In the genomic region with DNA sequence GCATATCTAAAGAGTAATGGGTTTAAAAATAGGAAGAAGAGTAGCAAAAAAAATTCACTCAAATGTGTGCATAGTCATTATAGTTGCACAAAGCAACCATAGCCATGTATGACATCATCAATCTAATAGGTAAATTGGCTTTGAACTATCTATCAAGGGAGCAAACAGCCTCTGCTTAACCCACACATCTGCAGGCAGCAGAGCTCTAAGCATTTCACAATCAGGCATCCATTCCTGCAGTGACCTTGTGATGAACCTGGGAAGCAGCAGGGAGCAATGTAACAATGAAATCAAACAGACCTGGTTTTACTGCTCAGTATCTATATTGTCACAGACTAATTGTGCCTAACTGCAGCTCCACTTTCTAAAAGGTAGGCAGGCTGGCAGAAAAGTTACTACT, we compare ENCODE assay signal across 35 mouse cellular contexts.
A peak's percentile ranks its signal among the peaks of the same experiment; 100 is the strongest.
DNase-seq lines count a peak whose midpoint lies in the region; ATAC-seq and TF ChIP-seq lines count a peak whose summit lies in the region.
"Had no signal": no experiment of that assay in that cellular context is flagged by ENCODE, and none has a peak within 500 bp of the region (broad histone marks: within the 10 kb centered on the region; RNA-seq: fewer than 3 reads in every experiment).

No protein-coding gene starts in this region.

- H3K9me3 ChIP-seq in forebrain, postnatal 0 days (ENCODE audit: low read length): no peaks in the 10 kb centered on the region
- no peaks in the 10 kb centered on the region for H3K9me3 ChIP-seq in forebrain, embryonic 14.5 days (replicated peaks; ENCODE audit: control insufficient read depth, low read length)
- no peaks in the 10 kb centered on the region for H3K9me3 ChIP-seq in neural tube, embryonic 11.5 days (ENCODE audit: control insufficient read depth, low read length)
- no peaks in the 10 kb centered on the region for H3K9me3 ChIP-seq in intestine, embryonic 16.5 days (ENCODE audit: control insufficient read depth, low read length)
- no peaks in the 10 kb centered on the region for H3K9me3 ChIP-seq in neural tube, embryonic 13.5 days
- H3K9me3 ChIP-seq: embryonic facial prominence, embryonic 10.5 days; embryonic facial prominence, embryonic 15.5 days; forebrain, embryonic 12.5 days; hindbrain, embryonic 12.5 days; kidney, embryonic 15.5 days; limb, embryonic 12.5 days had no signal

- no peaks in the 10 kb centered on the region for H3K4me1 ChIP-seq in forebrain, postnatal 0 days (ENCODE audit: insufficient read depth)
- no peaks in the 10 kb centered on the region for H3K4me1 ChIP-seq in forebrain, embryonic 14.5 days (ENCODE audit: control insufficient read depth, insufficient read depth, low read length)
- H3K4me1 ChIP-seq in neural tube, embryonic 11.5 days (ENCODE audit: control insufficient read depth, insufficient read depth, low read length): peaks cover 3% of the 10 kb centered on the region; the same call in 1 of the 2 replicates
- no peaks in the 10 kb centered on the region; the same call in 1 of the 2 replicates for H3K4me1 ChIP-seq in intestine, embryonic 16.5 days (ENCODE audit: control insufficient read depth, insufficient read depth, low read length)
- H3K4me1 ChIP-seq in neural tube, embryonic 13.5 days (replicated peaks): peaks cover 20% of the 10 kb centered on the region; the same call in 1 of the 2 replicates
- H3K4me1 ChIP-seq: embryonic facial prominence, embryonic 10.5 days; embryonic facial prominence, embryonic 15.5 days; forebrain, embryonic 12.5 days; hindbrain, embryonic 12.5 days; kidney, embryonic 15.5 days; limb, embryonic 12.5 days; megakaryocyte, embryonic 14.5 days had no signal

- ATAC-seq in forebrain, postnatal 0 days: peak; percentile 36; the same call in 1 of the 2 replicates
- ATAC-seq in forebrain, embryonic 14.5 days: no peak
- ATAC-seq in neural tube, embryonic 11.5 days (ENCODE audit: insufficient read depth, low FRiP score, low TSS enrichment): peak; percentile 42; the same call in 1 of the 2 replicates
- peak; percentile 89 for ATAC-seq in intestine, embryonic 16.5 days
- ATAC-seq in neural tube, embryonic 13.5 days (ENCODE audit: low read depth): peak; percentile 47
- ATAC-seq: hindbrain, postnatal 0 days; midbrain, embryonic 16.5 days; Patski had no signal

- no peak for DNase-seq in forebrain, postnatal 0 days
- no peak for DNase-seq in forebrain, embryonic 14.5 days (ENCODE audit: low spot score)
- no peak for DNase-seq in neural tube, embryonic 11.5 days (ENCODE audit: low spot score)
- no peak for DNase-seq in neural tube, embryonic 10.5 days (ENCODE audit: extremely low spot score, low spot score)
- no peak for DNase-seq in frontal cortex, postnatal 36 days (ENCODE audit: low spot score in 2 of 2)
- DNase-seq in frontal cortex, postnatal 10 days (ENCODE audit: low spot score in 2 of 2): no peak
- DNase-seq: adrenal gland, postnatal 36 days; cerebellum, adult 2 months; cerebellum, postnatal 25 days; gastrocnemius, postnatal 14 days; heart, adult 18-20 months; heart, postnatal 36 days; kidney, adult 18-20 months; kidney, postnatal 25 days; lung, postnatal 4 days; right cerebral cortex, adult 18-20 months; spleen, adult 18-20 months; thymus, adult 18-20 months; thymus, postnatal 36 days had no signal

- no peak for TF ChIP-seq CTCF in forebrain, postnatal 0 days (IDR thresholded peaks at IDR 0.05; ENCODE audit: low read depth)

- no peak overlapping the region for H3K27ac ChIP-seq in forebrain, postnatal 0 days (ENCODE audit: low read depth, low read length)
- H3K27ac ChIP-seq in forebrain, embryonic 14.5 days (ENCODE audit: low read depth, low read length): no peak overlapping the region
- no peak overlapping the region for H3K27ac ChIP-seq in neural tube, embryonic 11.5 days (ENCODE audit: low read depth, low read length)
- no peak overlapping the region for H3K27ac ChIP-seq in intestine, embryonic 16.5 days (ENCODE audit: low read length)
- H3K27ac ChIP-seq in neural tube, embryonic 13.5 days (replicated peaks): 0 out of 2 replicates have a peak overlapping the region, but pooled peaks have one; percentile 38
- H3K27ac ChIP-seq: embryonic facial prominence, embryonic 10.5 days; embryonic facial prominence, embryonic 15.5 days; forebrain, embryonic 12.5 days; hindbrain, embryonic 12.5 days; hindbrain, postnatal 0 days; kidney, embryonic 15.5 days; left cerebral cortex, adult 2 months; limb, embryonic 12.5 days; liver, embryonic 14.5 days; stomach, postnatal 0 days had no signal

- H3K4me3 ChIP-seq in forebrain, postnatal 0 days (ENCODE audit: low read depth, low read length): no peak overlapping the region
- H3K4me3 ChIP-seq in forebrain, embryonic 14.5 days (ENCODE audit: low read depth, low read length): no peak overlapping the region
- H3K4me3 ChIP-seq in neural tube, embryonic 11.5 days (ENCODE audit: low read depth, low read length): no peak overlapping the region
- H3K4me3 ChIP-seq in intestine, embryonic 16.5 days (ENCODE audit: low read length): no peak overlapping the region
- H3K4me3 ChIP-seq in neural tube, embryonic 13.5 days: no peak overlapping the region
- H3K4me3 ChIP-seq: embryonic facial prominence, embryonic 10.5 days; embryonic facial prominence, embryonic 15.5 days; forebrain, embryonic 12.5 days; hindbrain, embryonic 12.5 days; kidney, embryonic 15.5 days; left cerebral cortex, adult 2 months; limb, embryonic 12.5 days; megakaryocyte, embryonic 14.5 days had no signal

- no peaks in the 10 kb centered on the region for H3K36me3 ChIP-seq in forebrain, postnatal 0 days (ENCODE audit: insufficient read depth)
- H3K36me3 ChIP-seq in forebrain, embryonic 14.5 days (ENCODE audit: control insufficient read depth, insufficient read depth, low read length): no peaks in the 10 kb centered on the region
- no peaks in the 10 kb centered on the region for H3K36me3 ChIP-seq in neural tube, embryonic 11.5 days (ENCODE audit: control insufficient read depth, insufficient read depth, low read length)
- no peaks in the 10 kb centered on the region for H3K36me3 ChIP-seq in intestine, embryonic 16.5 days (ENCODE audit: control insufficient read depth, insufficient read depth, low read length)
- H3K36me3 ChIP-seq in neural tube, embryonic 13.5 days: no peaks in the 10 kb centered on the region
- H3K36me3 ChIP-seq: embryonic facial prominence, embryonic 10.5 days; embryonic facial prominence, embryonic 15.5 days; forebrain, embryonic 12.5 days; hindbrain, embryonic 12.5 days; kidney, embryonic 15.5 days; limb, embryonic 12.5 days had no signal

- H3K4me2 ChIP-seq in forebrain, postnatal 0 days (ENCODE audit: low read depth): no peak overlapping the region
- no peak overlapping the region for H3K4me2 ChIP-seq in forebrain, embryonic 14.5 days (ENCODE audit: low read length)
- no peak overlapping the region for H3K4me2 ChIP-seq in neural tube, embryonic 11.5 days (ENCODE audit: low read depth)
- no peak overlapping the region for H3K4me2 ChIP-seq in intestine, embryonic 16.5 days (ENCODE audit: low read depth, low read length)
- H3K4me2 ChIP-seq in neural tube, embryonic 13.5 days: no peak overlapping the region
- H3K4me2 ChIP-seq: embryonic facial prominence, embryonic 15.5 days; forebrain, embryonic 12.5 days; heart, embryonic 11.5 days; hindbrain, embryonic 12.5 days; kidney, embryonic 15.5 days; limb, embryonic 12.5 days had no signal

- no peaks in the 10 kb centered on the region for H3K27me3 ChIP-seq in forebrain, postnatal 0 days (ENCODE audit: insufficient read depth, low read length)
- no peaks in the 10 kb centered on the region for H3K27me3 ChIP-seq in forebrain, embryonic 14.5 days (replicated peaks; ENCODE audit: control insufficient read depth, insufficient read depth, low read length)
- H3K27me3 ChIP-seq in neural tube, embryonic 11.5 days (ENCODE audit: control insufficient read depth, insufficient read depth, low read length): no peaks in the 10 kb centered on the region
- H3K27me3 ChIP-seq in intestine, embryonic 16.5 days (replicated peaks; ENCODE audit: control insufficient read depth, insufficient read depth, low read length): no peaks in the 10 kb centered on the region
- no peaks in the 10 kb centered on the region for H3K27me3 ChIP-seq in neural tube, embryonic 13.5 days
- H3K27me3 ChIP-seq: embryonic facial prominence, embryonic 15.5 days; forebrain, embryonic 12.5 days; hindbrain, embryonic 12.5 days; kidney, embryonic 15.5 days; limb, embryonic 12.5 days; megakaryocyte, embryonic 14.5 days had no signal

- H3K9ac ChIP-seq in forebrain, postnatal 0 days: no peak overlapping the region
- no peak overlapping the region for H3K9ac ChIP-seq in forebrain, embryonic 14.5 days (ENCODE audit: low read length)
- H3K9ac ChIP-seq in neural tube, embryonic 11.5 days (ENCODE audit: low read length): no peak overlapping the region
- H3K9ac ChIP-seq in intestine, embryonic 16.5 days (ENCODE audit: low read depth, low read length): no peak overlapping the region
- H3K9ac ChIP-seq in neural tube, embryonic 13.5 days: no peak overlapping the region
- H3K9ac ChIP-seq: embryonic facial prominence, embryonic 15.5 days; forebrain, embryonic 12.5 days; hindbrain, embryonic 12.5 days; kidney, embryonic 15.5 days; limb, embryonic 12.5 days; liver, embryonic 14.5 days had no signal
